Mouse (Mus musculus): ENCODE results near the gene Srrm1.

The Srrm1 gene

DNA sequence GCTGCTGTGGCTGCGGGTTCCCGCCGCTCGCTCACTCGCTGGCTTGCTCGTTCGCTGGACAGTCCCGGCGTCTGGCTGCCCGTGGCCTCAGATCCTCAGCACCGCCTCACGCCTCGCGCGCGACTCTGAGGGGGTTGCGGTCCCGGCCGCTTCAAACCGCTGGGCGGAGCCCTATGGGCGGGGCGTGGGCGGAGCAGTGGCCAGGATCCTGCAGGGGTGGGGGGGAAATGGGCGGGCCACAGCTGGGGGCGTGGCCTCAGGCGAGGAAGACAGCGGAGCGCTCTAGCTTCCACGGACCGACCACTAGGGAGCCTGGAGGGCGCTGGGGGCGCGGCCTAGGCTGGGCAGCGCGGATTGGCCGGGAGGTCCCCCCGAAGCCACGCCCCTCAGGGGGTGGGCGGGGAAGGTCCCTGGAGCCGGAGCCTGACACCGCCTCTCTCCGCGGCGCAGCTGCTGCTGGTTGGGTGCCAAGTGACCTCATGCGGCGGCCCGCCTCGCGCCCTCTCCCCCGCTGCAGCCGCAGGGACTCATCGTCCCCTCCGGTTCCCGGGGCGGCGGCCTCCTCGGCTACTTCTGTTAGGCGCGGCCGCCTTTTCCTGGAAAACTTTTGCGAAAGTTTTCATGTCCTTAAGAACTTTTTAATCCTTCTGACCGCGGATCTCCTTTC is 80.3 kb downstream of the Srrm1 start, which contains the start of gene Clic4:
Gene Clic4, minus strand, starts transcription at position 175 of the 667 bp plus-strand sequence.
- DNase-seq (ENCODE audit: low spot score in 2 of 2): peak; percentile 99 to 100

DNA sequence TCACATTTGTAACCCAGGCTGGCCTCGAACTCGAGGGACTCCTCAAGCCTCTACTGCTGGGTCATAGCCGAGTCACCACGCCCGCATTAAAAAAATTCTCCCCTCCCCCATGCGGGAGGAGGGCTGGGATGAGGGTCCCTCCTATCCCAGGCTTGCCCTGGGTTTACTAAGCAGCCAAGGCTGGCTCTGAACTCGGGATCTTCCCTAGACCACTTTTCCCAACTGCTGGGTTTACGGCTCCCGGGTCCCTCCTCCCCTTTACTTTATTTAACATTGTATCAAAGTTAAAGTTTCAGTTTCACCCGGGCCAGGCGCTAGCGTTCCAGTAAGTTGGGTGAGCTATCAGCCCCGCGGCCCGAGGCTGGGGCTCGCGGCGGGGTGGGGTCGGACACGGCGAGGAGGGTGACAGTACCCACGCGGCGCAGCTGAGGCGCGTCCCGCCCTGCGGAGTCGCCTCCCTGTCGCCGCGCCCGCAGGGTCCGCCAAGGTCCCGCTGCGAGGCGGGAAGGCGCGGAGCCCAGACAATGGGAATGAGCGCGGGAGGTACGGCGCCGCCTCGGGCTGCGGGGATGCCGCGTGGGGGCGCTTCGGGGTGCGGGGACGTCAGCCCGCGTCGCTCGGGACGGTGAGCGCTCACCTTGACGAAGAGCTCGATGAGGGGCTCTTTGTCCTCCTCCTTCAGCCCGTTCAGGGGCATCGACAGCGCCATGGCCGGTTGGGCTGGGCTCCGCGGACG is 81.1 kb downstream of the Srrm1 start:
- peak; percentile 46 to 64 for DNase-seq (ENCODE audit: low spot score in 2 of 2)

DNA sequence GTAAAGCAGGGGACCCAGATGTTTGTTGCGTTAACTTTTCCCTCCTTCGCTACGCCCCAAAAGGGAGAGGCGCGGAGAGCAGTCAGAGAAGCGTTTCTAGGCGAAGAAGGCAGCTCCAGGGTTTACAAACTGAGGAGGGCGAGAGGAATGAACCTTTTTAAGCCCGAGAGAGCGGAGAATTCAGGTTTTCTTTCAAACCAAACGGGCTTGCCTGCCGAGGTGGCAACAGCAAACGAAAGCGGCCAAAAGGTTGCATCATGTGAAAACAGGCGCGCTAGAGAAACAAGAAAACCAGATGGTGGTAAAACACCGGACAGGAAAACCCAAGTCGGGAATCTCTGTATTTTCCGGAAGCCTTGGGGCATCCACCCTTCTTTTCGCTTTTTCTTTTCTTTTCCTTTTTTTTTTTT is 81.7 kb downstream of the Srrm1 start:
- DNase-seq (ENCODE audit: low spot score in 2 of 2): peak in 1 of 2 experiments; percentile 39

All from spleen, postnatal 36 days (tissue).